9 mouse cellular contexts compared by ENCODE assay signal in the genomic region with DNA sequence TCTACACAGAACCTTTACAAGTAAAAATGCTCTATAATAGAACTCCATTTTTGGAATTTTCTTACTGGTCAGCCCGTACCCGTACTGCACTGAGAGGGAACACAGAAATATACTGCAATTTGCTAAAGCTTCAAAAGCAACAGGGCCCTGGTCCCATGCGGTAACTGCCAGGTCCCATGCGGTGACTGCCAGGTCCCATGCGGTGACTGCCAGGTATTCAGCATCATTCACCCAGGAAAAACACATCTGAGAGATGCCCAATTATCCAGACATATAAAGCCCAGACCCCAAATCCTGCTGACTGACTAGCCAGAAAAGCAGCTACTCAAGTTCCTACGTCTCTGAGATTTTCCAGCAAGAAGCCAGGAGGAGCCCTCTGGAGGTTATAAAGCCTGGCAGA. TPM values are rescaled to one million over a fixed set of nuclear protein-coding genes. Genes with fewer than 3 reads are reported as not detected.
DNase-seq lines count a peak whose midpoint lies in the region; ATAC-seq lines count a peak whose summit lies in the region.
"Had no signal": no experiment of that assay in that cellular context is flagged by ENCODE, and none has a peak within 500 bp of the region (broad histone marks: within the 10 kb centered on the region; RNA-seq: fewer than 3 reads in every experiment).

No protein-coding gene starts in this region.

- H3K27me3 ChIP-seq in kidney, embryonic 14.5 days (ENCODE audit: control insufficient read depth, insufficient read depth, low read length): no peaks in the 10 kb centered on the region
- H3K27me3 ChIP-seq in embryonic facial prominence, embryonic 10.5 days (replicated peaks; ENCODE audit: low read depth, poor library complexity, severe bottlenecking): no peaks in the 10 kb centered on the region
- H3K27me3 ChIP-seq in hindbrain, embryonic 15.5 days: no peaks in the 10 kb centered on the region
- no peaks in the 10 kb centered on the region for H3K27me3 ChIP-seq in midbrain, embryonic 16.5 days (ENCODE audit: control insufficient read depth, insufficient read depth, low read depth, low read length)
- H3K27me3 ChIP-seq: Patski had no signal

- H3K4me2 ChIP-seq in kidney, embryonic 14.5 days (replicated peaks; ENCODE audit: low read depth, low read length): peak overlapping the region; percentile 73
- peak overlapping the region; percentile 90 for H3K4me2 ChIP-seq in hindbrain, embryonic 15.5 days
- peak overlapping the region; percentile 71 for H3K4me2 ChIP-seq in midbrain, embryonic 16.5 days (ENCODE audit: low read length)

- H3K9me3 ChIP-seq in kidney, embryonic 14.5 days (ENCODE audit: control insufficient read depth, low read length): no peaks in the 10 kb centered on the region
- no peaks in the 10 kb centered on the region for H3K9me3 ChIP-seq in embryonic facial prominence, embryonic 10.5 days
- H3K9me3 ChIP-seq in hindbrain, embryonic 15.5 days: no peaks in the 10 kb centered on the region
- no peaks in the 10 kb centered on the region for H3K9me3 ChIP-seq in midbrain, embryonic 16.5 days (replicated peaks; ENCODE audit: control insufficient read depth, low read length, poor library complexity, severe bottlenecking)

- H3K4me3 ChIP-seq in kidney, embryonic 14.5 days (ENCODE audit: low read length): peak overlapping the region; percentile 87
- H3K4me3 ChIP-seq in embryonic facial prominence, embryonic 10.5 days: peak overlapping the region; percentile 95
- H3K4me3 ChIP-seq in hindbrain, embryonic 15.5 days: peak overlapping the region; percentile 95
- H3K4me3 ChIP-seq in midbrain, embryonic 16.5 days (ENCODE audit: low read depth, low read length): peak overlapping the region; percentile 74; the same call in 1 of the 2 replicates

- no peak overlapping the region for H3K27ac ChIP-seq in kidney, embryonic 14.5 days (ENCODE audit: low read depth, low read length)
- no peak overlapping the region; the same call in 1 of the 2 replicates for H3K27ac ChIP-seq in embryonic facial prominence, embryonic 10.5 days (replicated peaks)
- no peak overlapping the region for H3K27ac ChIP-seq in hindbrain, embryonic 15.5 days (replicated peaks)
- H3K27ac ChIP-seq in midbrain, embryonic 16.5 days (ENCODE audit: low read length): no peak overlapping the region

- peaks cover 40% of the 10 kb centered on the region for H3K4me1 ChIP-seq in kidney, embryonic 14.5 days (ENCODE audit: control insufficient read depth, insufficient read depth, low read length)
- H3K4me1 ChIP-seq in embryonic facial prominence, embryonic 10.5 days: peaks cover 57% of the 10 kb centered on the region
- H3K4me1 ChIP-seq in hindbrain, embryonic 15.5 days (replicated peaks): peaks cover 66% of the 10 kb centered on the region
- H3K4me1 ChIP-seq in midbrain, embryonic 16.5 days (ENCODE audit: control insufficient read depth, insufficient read depth, low read length): peaks cover 53% of the 10 kb centered on the region

- peak overlapping the region; percentile 90; the same call in 1 of the 2 replicates for H3K9ac ChIP-seq in kidney, embryonic 14.5 days (ENCODE audit: low read depth, low read length)
- H3K9ac ChIP-seq in hindbrain, embryonic 15.5 days: peak overlapping the region; percentile 90
- H3K9ac ChIP-seq in midbrain, embryonic 16.5 days (ENCODE audit: low read depth, low read length): no peak overlapping the region

- 77% methylated on average over 6 of the region's 6 CpGs for WGBS in kidney, embryonic 14.5 days
- WGBS in embryonic facial prominence, embryonic 10.5 days: 85% methylated on average over 6 of the region's 6 CpGs
- 74% methylated on average over 6 of the region's 6 CpGs for WGBS in hindbrain, embryonic 15.5 days
- 77% methylated on average over 6 of the region's 6 CpGs for WGBS in midbrain, embryonic 16.5 days

- no peaks in the 10 kb centered on the region for H3K36me3 ChIP-seq in kidney, embryonic 14.5 days (ENCODE audit: control insufficient read depth, insufficient read depth, low read length)
- peaks cover 21% of the 10 kb centered on the region for H3K36me3 ChIP-seq in embryonic facial prominence, embryonic 10.5 days (replicated peaks)
- no peaks in the 10 kb centered on the region for H3K36me3 ChIP-seq in hindbrain, embryonic 15.5 days
- H3K36me3 ChIP-seq in midbrain, embryonic 16.5 days (ENCODE audit: control insufficient read depth, insufficient read depth, low read length): no peaks in the 10 kb centered on the region

- DNase-seq in kidney, adult 9 months: no peak
- DNase-seq in embryonic facial prominence, embryonic 10.5 days (ENCODE audit: low spot score): no peak
- DNase-seq in spleen, postnatal 36 days (ENCODE audit: low spot score in 2 of 2): no peak
- no peak for DNase-seq in urinary bladder, postnatal 14 days (ENCODE audit: low spot score)

- no peak for ATAC-seq in kidney, embryonic 14.5 days (ENCODE audit: low FRiP score, low TSS enrichment)
- ATAC-seq in hindbrain, embryonic 15.5 days (ENCODE audit: low FRiP score, low read depth): no peak
- ATAC-seq in midbrain, embryonic 16.5 days: no peak
- no peak for ATAC-seq in erythroid progenitor cell, adult 5-6 weeks (replicated peaks; ENCODE audit: low FRiP score, poor library complexity, severe bottlenecking)
- ATAC-seq: Patski had no signal

RNA-seq across cellular contexts. Expression of a gene that starts 3.1 kb away (rescaled TPM):
- 11.9 and 13.0 TPM in 2 replicates for polyA plus RNA-seq in kidney, embryonic 14.5 days (2014; fragmentation: Nextera tagmentation; extraction: Ambion mirVana)
- 22.9 and 23.9 TPM in 2 replicates for polyA plus RNA-seq in embryonic facial prominence, embryonic 10.5 days (2016; fragmentation: Nextera tagmentation; extraction: Ambion mirVana)
- polyA plus RNA-seq in hindbrain, embryonic 15.5 days (2015; fragmentation: Nextera tagmentation; extraction: Ambion mirVana): 23.2 and 24.5 TPM in 2 replicates
- polyA plus RNA-seq in midbrain, embryonic 16.5 days (2015; fragmentation: Nextera tagmentation; extraction: Ambion mirVana): 20.6 and 21.3 TPM in 2 replicates
- 17.7 and 18.4 TPM in 2 replicates for total RNA-seq in erythroid progenitor cell, adult 5-6 weeks (2015; ENCODE audit: low replicate concordance)
- 17.3 and 27.6 TPM in 2 replicates for total RNA-seq in erythroid progenitor cell, adult 5-6 weeks (2017; ENCODE audit: low replicate concordance)

RNA-seq across cellular contexts. Expression of a gene that starts 6.0 kb away (rescaled TPM):
- 20.3 and 31.6 TPM in 2 replicates for polyA plus RNA-seq in kidney, embryonic 14.5 days (2014; fragmentation: Nextera tagmentation; extraction: Ambion mirVana)
- polyA plus RNA-seq in embryonic facial prominence, embryonic 10.5 days (2016; fragmentation: Nextera tagmentation; extraction: Ambion mirVana): 47.7 and 51.6 TPM in 2 replicates
- polyA plus RNA-seq in hindbrain, embryonic 15.5 days (2015; fragmentation: Nextera tagmentation; extraction: Ambion mirVana): 49.4 and 50.1 TPM in 2 replicates
- polyA plus RNA-seq in midbrain, embryonic 16.5 days (2015; fragmentation: Nextera tagmentation; extraction: Ambion mirVana): 51.4 and 53.6 TPM in 2 replicates
- 43.6 and 63.1 TPM in 2 replicates for total RNA-seq in erythroid progenitor cell, adult 5-6 weeks (2015; ENCODE audit: low replicate concordance)
- total RNA-seq in erythroid progenitor cell, adult 5-6 weeks (2017; ENCODE audit: low replicate concordance): 64.1 and 94.1 TPM in 2 replicates

RNA-seq across cellular contexts. Expression of a gene that starts 14.0 kb away (rescaled TPM):
- 274 and 346 TPM in 2 replicates for polyA plus RNA-seq in kidney, embryonic 14.5 days (2014; fragmentation: Nextera tagmentation; extraction: Ambion mirVana)
- 250 and 258 TPM in 2 replicates for polyA plus RNA-seq in embryonic facial prominence, embryonic 10.5 days (2016; fragmentation: Nextera tagmentation; extraction: Ambion mirVana)
- 224 and 236 TPM in 2 replicates for polyA plus RNA-seq in hindbrain, embryonic 15.5 days (2015; fragmentation: Nextera tagmentation; extraction: Ambion mirVana)
- 233 and 237 TPM in 2 replicates for polyA plus RNA-seq in midbrain, embryonic 16.5 days (2015; fragmentation: Nextera tagmentation; extraction: Ambion mirVana)
- 70.8 and 73.9 TPM in 2 replicates for total RNA-seq in erythroid progenitor cell, adult 5-6 weeks (2015; ENCODE audit: low replicate concordance)
- 54.8 and 62.5 TPM in 2 replicates for total RNA-seq in erythroid progenitor cell, adult 5-6 weeks (2017; ENCODE audit: low replicate concordance)

RNA-seq across cellular contexts. Expression of a gene that starts 25.6 kb away (rescaled TPM):
- polyA plus RNA-seq in kidney, embryonic 14.5 days (2014; fragmentation: Nextera tagmentation; extraction: Ambion mirVana): 52.4 and 56.0 TPM in 2 replicates
- polyA plus RNA-seq in embryonic facial prominence, embryonic 10.5 days (2016; fragmentation: Nextera tagmentation; extraction: Ambion mirVana): 60.3 and 69.6 TPM in 2 replicates
- polyA plus RNA-seq in hindbrain, embryonic 15.5 days (2015; fragmentation: Nextera tagmentation; extraction: Ambion mirVana): 91.4 and 94.3 TPM in 2 replicates
- 101 and 105 TPM in 2 replicates for polyA plus RNA-seq in midbrain, embryonic 16.5 days (2015; fragmentation: Nextera tagmentation; extraction: Ambion mirVana)
- total RNA-seq in erythroid progenitor cell, adult 5-6 weeks (2015; ENCODE audit: low replicate concordance): 3.6 and 6.3 TPM in 2 replicates
- 13.0 and 15.4 TPM in 2 replicates for total RNA-seq in erythroid progenitor cell, adult 5-6 weeks (2017; ENCODE audit: low replicate concordance)

RNA-seq across cellular contexts. Expression of a gene that starts 25.9 kb away (rescaled TPM):
- 1.6 and 2.7 TPM in 2 replicates for polyA plus RNA-seq in kidney, embryonic 14.5 days (2014; fragmentation: Nextera tagmentation; extraction: Ambion mirVana)
- 2.0 and 2.3 TPM in 2 replicates for polyA plus RNA-seq in embryonic facial prominence, embryonic 10.5 days (2016; fragmentation: Nextera tagmentation; extraction: Ambion mirVana)
- 4.5 and 4.9 TPM in 2 replicates for polyA plus RNA-seq in hindbrain, embryonic 15.5 days (2015; fragmentation: Nextera tagmentation; extraction: Ambion mirVana)
- 4.0 and 5.1 TPM in 2 replicates for polyA plus RNA-seq in midbrain, embryonic 16.5 days (2015; fragmentation: Nextera tagmentation; extraction: Ambion mirVana)
- 3.2 TPM in 1 of 2 replicates, not detected in the other for total RNA-seq in erythroid progenitor cell, adult 5-6 weeks (2015; ENCODE audit: low replicate concordance)
- 4.4 and 8.6 TPM in 2 replicates for total RNA-seq in erythroid progenitor cell, adult 5-6 weeks (2017; ENCODE audit: low replicate concordance)
